ENCODE assay signal across 8 mouse cellular contexts in the genomic region with DNA sequence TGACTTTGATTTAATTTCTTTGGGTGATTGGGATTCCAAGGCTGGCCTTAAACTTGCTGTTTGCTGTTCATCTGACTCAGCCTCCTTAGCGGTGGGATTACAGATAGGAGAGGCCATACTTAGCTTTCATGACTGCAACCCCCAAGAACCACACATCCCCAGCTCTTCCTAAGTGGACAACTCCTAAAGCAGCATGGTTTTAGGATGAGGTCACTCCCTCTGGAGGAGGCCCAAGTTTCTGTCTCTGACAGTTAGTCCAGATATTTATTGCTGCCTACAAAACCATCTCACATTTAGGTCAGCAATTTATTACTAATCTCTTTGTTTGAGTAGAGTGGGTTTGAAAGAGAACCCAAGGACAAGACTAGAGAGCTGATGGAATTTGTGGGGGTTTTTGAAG. TPM values are rescaled to one million over a fixed set of nuclear protein-coding genes. Genes with fewer than 3 reads are reported as not detected.
DNase-seq lines count a peak whose midpoint lies in the region; ATAC-seq and TF ChIP-seq lines count a peak whose summit lies in the region.
"Not testable (repeated sequence)": the region's sequence is repeated elsewhere in the genome, so short reads cannot be mapped to it uniquely, and the experiment has no call there.

No protein-coding gene starts in this region.

- not testable (repeated sequence) for H3K36me3 ChIP-seq in heart, embryonic 12.5 days; kidney, embryonic 14.5 days (ENCODE audit: control insufficient read depth, insufficient read depth, low read length); myocyte (ENCODE audit: control insufficient read depth, insufficient read depth)

- H3K4me3 ChIP-seq in heart, embryonic 12.5 days; kidney, embryonic 14.5 days (ENCODE audit: low read length); myocyte: not testable (repeated sequence)

- not testable (repeated sequence) for TF ChIP-seq POLR2A in myocyte (IDR thresholded peaks at IDR 0.05; ENCODE audit: insufficient read length, low read depth)

- H3K9ac ChIP-seq in heart, embryonic 12.5 days; kidney, embryonic 14.5 days (ENCODE audit: low read depth, low read length): not testable (repeated sequence)

- H3K79me2 ChIP-seq in myocyte (ENCODE audit: control insufficient read depth, insufficient read depth): not testable (repeated sequence)

- H3ac ChIP-seq in myocyte (ENCODE audit: control insufficient read depth, insufficient read length): not testable (repeated sequence)

- peak; percentile 30; the same call in 1 of the 2 replicates for ATAC-seq in heart, embryonic 12.5 days (ENCODE audit: insufficient number of reproducible peaks, low FRiP score)
- ATAC-seq in kidney, embryonic 14.5 days (ENCODE audit: low FRiP score, low TSS enrichment): peak; percentile 45; the same call in 1 of the 2 replicates

- H3K4me2 ChIP-seq in heart, embryonic 12.5 days; kidney, embryonic 14.5 days (replicated peaks; ENCODE audit: low read depth, low read length): not testable (repeated sequence)
- peak overlapping the region; percentile 37 for H3K4me2 ChIP-seq in myocyte (ENCODE audit: low read depth)

- H3K9me3 ChIP-seq in heart, embryonic 12.5 days (replicated peaks); kidney, embryonic 14.5 days (ENCODE audit: control insufficient read depth, low read length): not testable (repeated sequence)

- DNase-seq in 3134 (ENCODE audit: extremely low read depth, insufficient read length, low spot score): peak; percentile 59
- peak; percentile 79 for DNase-seq in adipocyte (ENCODE audit: low spot score)
- peak; percentile 74 to 81 for DNase-seq in adrenal gland, postnatal 36 days
- DNase-seq in heart, postnatal 14 days: peak; percentile 10 to 29
- DNase-seq in kidney, postnatal 4 days: peak; percentile 41 to 50

- H3K4me1 ChIP-seq in heart, embryonic 12.5 days (replicated peaks): peaks cover 25% of the 10 kb centered on the region
- not testable (repeated sequence) for H3K4me1 ChIP-seq in kidney, embryonic 14.5 days (ENCODE audit: control insufficient read depth, insufficient read depth, low read length)

- intact Hi-C loops in heart, postnatal 14 days (cut with DNase I): loop anchor here (2.0 to 5.0 kb wide), 3 partner anchors 55 to 580 kb away; no protein-coding TSS in a partner anchor

- H3K27ac ChIP-seq in heart, embryonic 12.5 days (ENCODE audit: poor library complexity, severe bottlenecking): peak overlapping the region; percentile 38; the same call in 1 of the 2 replicates
- H3K27ac ChIP-seq in kidney, embryonic 14.5 days (ENCODE audit: low read depth, low read length): not testable (repeated sequence)

- WGBS in heart, embryonic 12.5 days: 10% methylated on average over 1 of the region's 1 CpGs
- WGBS in kidney, embryonic 14.5 days: 36% methylated on average over 1 of the region's 1 CpGs

- H3K27me3 ChIP-seq in heart, embryonic 12.5 days (replicated peaks); kidney, embryonic 14.5 days (ENCODE audit: control insufficient read depth, insufficient read depth, low read length); myocyte (ENCODE audit: control insufficient read depth, insufficient read depth, insufficient read length): not testable (repeated sequence)

RNA-seq across cellular contexts. Expression of gene Abcg2, which starts 17.8 kb away (rescaled TPM):
- 10 to 100 TPM; 26.9 to 36.5 TPM for total RNA-seq in adrenal gland, postnatal 36 days (2021)
- polyA plus RNA-seq in heart, embryonic 12.5 days (2016; fragmentation: Nextera tagmentation; extraction: Ambion mirVana): 60.1 and 62.0 TPM in 2 replicates
- 10 to 100 TPM; 33.9 to 34.1 TPM for total RNA-seq in heart, postnatal 14 days (2021)
- 66.8 and 76.6 TPM in 2 replicates for polyA plus RNA-seq in kidney, embryonic 14.5 days (2014; fragmentation: Nextera tagmentation; extraction: Ambion mirVana)
- polyA plus RNA-seq in myocyte (2012; fragmentation: generic; extraction: Trizol): 25.0 TPM

Comparison
In these comparisons a context has a peak if more than half of its experiments do, and no peak if none do; other contexts are left out.
1. DNase-seq: peak in every context shown above with its lines; median percentile 79 in adipocyte; 78 in adrenal gland, postnatal 36 days; 59 in 3134; 46 in kidney, postnatal 4 days; 20 in heart, postnatal 14 days.